Mouse (Mus musculus) midbrain, postnatal 0 days (tissue): Measurements from ENCODE around the gene Auh. TPM values are rescaled to one million over a fixed set of nuclear protein-coding genes. Genes with fewer than 3 reads are reported as not detected.

Experiments used
- ATAC-seq: fragments of 200-750 bp; cut with Nextera tagmentation; 2 replicates; pipeline ENCODE4 v1.8.0; 2017; ENCODE audit warnings: moderate number of reproducible peaks, mild to moderate bottlenecking, moderate TSS enrichment, moderate library complexity; ENCODE audit not compliant: low FRiP score
- DNase-seq: peaks from one replicate; pipeline ENCODE4 v3.0.0-alpha.2; 2015; ENCODE audit warnings: low spot score
- H3K27ac ChIP-seq: fragments of 300-500 bp; sonication (generic); 2 replicates; pipeline ENCODE4 v1.5.1; 2014; ENCODE audit warnings: low read depth, mild to moderate bottlenecking, low read length, mixed read lengths
- H3K27me3 ChIP-seq: fragments of 300-500 bp; sonication (generic); 2 replicates; pipeline ENCODE4 v1.6.1; 2014; ENCODE audit warnings: low read length, control low read depth, mixed read lengths; ENCODE audit not compliant: insufficient read depth
- H3K36me3 ChIP-seq: fragments of 300-500 bp; sonication (generic); 2 replicates; pipeline ENCODE4 v1.6.1; 2014; ENCODE audit warnings: low read length, control low read depth, mixed read lengths; ENCODE audit not compliant: insufficient read depth
- H3K4me1 ChIP-seq: fragments of 300-500 bp; sonication (generic); 2 replicates; pipeline ENCODE4 v1.6.1; 2014; ENCODE audit warnings: mild to moderate bottlenecking, control low read depth, antibody characterized with exemption, low read length, mixed read lengths; ENCODE audit not compliant: insufficient read depth
- H3K4me2 ChIP-seq: fragments of 300-500 bp; sonication (generic); 2 replicates; pipeline ENCODE4 v1.6.1; 2014; ENCODE audit warnings: low read depth, mild to moderate bottlenecking, low read length, mixed read lengths; ENCODE audit not compliant: poor library complexity, severe bottlenecking
- H3K4me3 ChIP-seq: fragments of 300-500 bp; sonication (generic); 2 replicates; pipeline ENCODE4 v1.5.1; 2014; ENCODE audit warnings: low read depth, mild to moderate bottlenecking, low read length, moderate library complexity
- H3K9ac ChIP-seq: fragments of 300-500 bp; sonication (generic); replicated peaks from 2 replicates; pipeline ENCODE4 v1.6.1; 2014; ENCODE audit warnings: mild to moderate bottlenecking, low read length, moderate library complexity, mixed read lengths; ENCODE audit not compliant: poor library complexity, severe bottlenecking
- H3K9me3 ChIP-seq: fragments of 300-500 bp; sonication (generic); 2 replicates; pipeline ENCODE4 v1.6.1; 2016; ENCODE audit warnings: low read length, control low read depth
- CTCF ChIP-seq: IDR thresholded peaks from 2 replicates; pipeline ENCODE4 v1.5.1; 2016; ENCODE audit warnings: antibody characterized with exemption, mild to moderate bottlenecking
- WGBS: fragments of 180-500 bp; shearing (Covaris S2); extraction: QIAGEN DNeasy Blood & Tissue Kit; methylation state at CpG from one replicate; pipeline ENCODE4 v1.1.7; 2014; 5-methylcytosine and 5-hydroxymethylcytosine counted together
- polyA plus RNA-seq: library from polyadenylated mRNA; unstranded; fragments of >200 nt; fragmentation: Nextera tagmentation; extraction: Ambion mirVana; gene quantifications from 2 replicates; pipeline ENCODE4 v1.2.1, GENCODE M21; 2015
- total RNA-seq: library from RNA; depleted of rRNA; stranded (reverse); fragments of >200 nt; gene quantifications from 2 replicates; pipeline ENCODE4 v1.2.3, GENCODE M21; 2014; rRNA removed

Gene Auh
- total RNA-seq, result 33.7 and 53.9 TPM in 2 replicates
- polyA plus RNA-seq, result 55.9 and 59.6 TPM in 2 replicates

DNA sequence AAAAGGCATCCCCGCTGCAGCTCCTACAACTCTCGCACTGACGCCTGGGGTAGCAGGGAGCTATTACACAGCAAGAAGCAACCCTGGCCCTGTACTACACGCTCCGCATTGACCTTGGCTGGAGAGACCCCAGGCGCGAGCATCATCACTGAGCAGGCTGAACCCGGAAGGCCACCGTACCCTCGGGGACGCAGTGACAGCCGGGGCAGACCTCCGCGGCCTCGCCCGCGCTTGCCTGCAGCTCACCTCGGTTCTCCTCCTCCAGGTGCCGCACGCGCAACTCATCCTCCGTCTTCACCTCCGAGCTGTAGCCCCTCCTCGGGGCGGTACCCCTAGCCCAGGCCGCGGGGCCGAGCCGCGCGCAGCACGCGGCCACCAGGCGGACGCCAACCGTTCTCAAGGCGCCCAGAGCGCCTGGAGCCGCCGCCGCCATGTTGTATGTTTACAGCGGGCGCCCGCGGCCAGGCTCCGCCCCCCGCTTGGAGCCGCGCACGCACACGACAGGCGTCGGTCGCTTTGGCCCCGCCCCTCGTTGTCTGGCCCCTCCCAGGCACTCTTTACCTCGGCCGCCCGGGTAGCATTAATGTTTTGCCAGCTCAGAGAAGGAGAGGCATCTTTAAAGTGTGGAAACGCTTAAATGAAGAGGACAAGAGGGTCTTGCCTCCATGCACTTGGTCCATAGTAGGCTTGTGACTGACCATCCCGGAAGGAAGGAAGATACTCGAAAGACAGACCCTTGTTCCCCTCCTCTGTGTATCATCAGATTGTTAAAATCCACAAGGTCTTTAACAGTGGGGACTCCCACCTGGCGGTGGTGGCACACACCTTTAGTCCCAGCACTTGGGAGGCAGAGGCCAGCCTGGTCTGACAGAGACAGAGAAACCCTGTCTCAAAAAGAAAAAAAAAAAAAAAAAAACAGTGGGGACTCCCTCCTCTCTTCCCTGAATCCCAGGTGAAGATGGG is at the start of gene Auh:
Gene Auh, minus strand, starts transcription at position 473 of the 963 bp plus-strand sequence.
- TF ChIP-seq CTCF, result peak; percentile 49
- peak within 1 kb of the TSS; percentile 66 for H3K27ac ChIP-seq
- peak; percentile 95 for ATAC-seq
- peak within 1 kb of the TSS; percentile 69 for H3K9ac ChIP-seq
- peak; percentile 93 for DNase-seq
- peak within 1 kb of the TSS; percentile 63 for H3K4me2 ChIP-seq
- no peaks in the 10 kb centered on the region for H3K27me3 ChIP-seq
- H3K4me3 ChIP-seq, result peak within 1 kb of the TSS; percentile 81
- H3K9me3 ChIP-seq, result no peaks in the 10 kb centered on the region
- peaks cover 11% of the 10 kb centered on the region; the same call in 1 of the 2 replicates for H3K4me1 ChIP-seq
- WGBS, result 1% methylated on average over 62 of the region's 63 CpGs
- H3K36me3 ChIP-seq, result no peaks in the 10 kb centered on the region

DNA sequence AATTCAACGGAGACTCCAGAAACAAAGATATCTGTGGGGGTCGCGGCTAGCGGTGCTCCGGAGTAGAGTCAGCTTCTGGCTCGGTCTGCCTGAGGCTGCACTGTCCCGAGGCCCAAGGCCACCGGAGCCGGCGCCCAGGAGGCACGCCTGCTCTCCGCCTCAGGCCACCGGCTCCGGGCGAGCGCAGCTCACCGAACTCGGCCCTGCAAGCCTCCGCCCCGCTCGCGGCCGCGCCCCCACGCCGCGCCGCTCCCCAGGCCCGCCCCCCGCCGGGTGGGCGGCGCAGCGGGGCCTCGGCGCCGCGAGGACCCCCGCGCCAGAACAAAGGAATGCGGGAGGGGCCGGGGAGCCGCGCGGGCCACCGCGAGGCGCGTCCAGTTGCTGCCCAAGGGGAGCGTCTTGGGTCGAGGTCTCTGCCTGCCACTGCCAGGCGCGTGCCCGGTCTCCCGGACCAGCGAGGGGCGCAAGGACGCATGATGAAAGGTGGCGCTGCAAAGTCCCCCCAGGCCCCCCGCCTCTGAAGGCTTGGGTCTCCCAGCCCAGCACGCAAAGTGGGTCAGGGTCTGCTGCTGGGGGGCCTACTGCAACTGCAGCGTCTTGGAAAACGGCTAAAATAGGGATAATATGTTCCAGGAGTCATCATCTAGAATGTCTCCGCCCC is 49.0 kb upstream of the Auh start:
- DNase-seq (peak; percentile 44), ATAC-seq (no peak)
- peak overlapping the region; percentile 91 for H3K27ac ChIP-seq
- under 1% methylated on average over 55 of the region's 64 CpGs for WGBS
- H3K4me3 ChIP-seq, result peak overlapping the region; percentile 62
- TF ChIP-seq CTCF, result no peak
- peaks cover 11% of the 10 kb centered on the region; the same call in 1 of the 2 replicates for H3K4me1 ChIP-seq
- peak overlapping the region; percentile 90 for H3K9ac ChIP-seq
- no peaks in the 10 kb centered on the region for H3K36me3 ChIP-seq
- H3K27me3 ChIP-seq, result no peaks in the 10 kb centered on the region
- peak overlapping the region; percentile 97 for H3K4me2 ChIP-seq
- H3K9me3 ChIP-seq, result no peaks in the 10 kb centered on the region

DNA sequence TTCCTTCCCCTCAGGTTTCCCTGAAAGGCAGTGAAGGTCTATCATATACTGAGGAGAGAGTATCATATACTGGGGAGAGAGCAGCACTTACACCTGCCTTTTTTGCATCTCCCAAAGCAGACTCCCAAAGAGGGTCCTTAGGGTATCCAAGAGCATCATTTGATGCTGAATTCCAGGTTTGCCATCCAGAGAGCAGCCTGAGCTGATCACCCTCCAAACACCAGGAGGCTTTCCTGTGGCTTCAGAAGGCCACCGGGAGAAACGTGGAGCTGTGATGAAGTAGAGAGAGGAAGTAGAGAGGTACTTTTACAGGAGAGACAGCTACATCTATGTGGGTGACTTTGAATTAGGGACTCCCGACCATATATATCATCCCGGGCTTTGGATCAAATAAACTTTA is 48.3 kb upstream of the Auh start:
- DNase-seq (no peak), ATAC-seq (no peak)
- peak overlapping the region; percentile 34; the same call in 1 of the 2 replicates for H3K27ac ChIP-seq
- H3K9me3 ChIP-seq, result no peaks in the 10 kb centered on the region
- no peak for TF ChIP-seq CTCF
- H3K4me2 ChIP-seq, result peak overlapping the region; percentile 97
- H3K4me1 ChIP-seq, result peaks cover 11% of the 10 kb centered on the region; the same call in 1 of the 2 replicates
- no peaks in the 10 kb centered on the region for H3K27me3 ChIP-seq
- peak overlapping the region; percentile 90 for H3K9ac ChIP-seq
- 9% methylated on average over 4 of the region's 4 CpGs for WGBS
- H3K36me3 ChIP-seq, result no peaks in the 10 kb centered on the region
- peak overlapping the region; percentile 62 for H3K4me3 ChIP-seq

- H3K27me3 ChIP-seq, result no peaks in the 10 kb centered on the region
- ATAC-seq (no peak), DNase-seq (no peak)
- peaks cover 11% of the 10 kb centered on the region; the same call in 1 of the 2 replicates for H3K4me1 ChIP-seq
- no peaks in the 10 kb centered on the region for H3K9me3 ChIP-seq
- H3K4me3 ChIP-seq, result peak overlapping the region; percentile 62; the same call in 1 of the 2 replicates
- TF ChIP-seq CTCF, result no peak
- H3K4me2 ChIP-seq, result peak overlapping the region; percentile 97
- H3K27ac ChIP-seq, result no peak overlapping the region
- H3K9ac ChIP-seq, result 0 out of 2 replicates have a peak overlapping the region, but pooled peaks have one; percentile 90
- WGBS, result 84% methylated on average over 9 of the region's 9 CpGs
- H3K36me3 ChIP-seq, result no peaks in the 10 kb centered on the region
Measured at GRCm38 (mm10) chr13:52977221-52977609, 47.7 kb upstream of the Auh start.

- Histone ChIP-seq H3K4me3 (peak overlapping the region; percentile 62; the same call in 1 of the 2 replicates), H3K9ac (0 out of 2 replicates have a peak overlapping the region, but pooled peaks have one; percentile 90)
Measured at GRCm38 (mm10) chr13:52976510-52977220, 47.2 kb upstream of the Auh start.

More at GRCm38 (mm10) chr13:52976510-52977220, 47.2 kb upstream of the Auh start:
- 39% methylated on average over 16 of the region's 16 CpGs for WGBS
- Histone ChIP-seq H3K27me3 (no peaks in the 10 kb centered on the region), H3K36me3 (no peaks in the 10 kb centered on the region), H3K4me2 (peak overlapping the region; percentile 97), H3K27ac (no peak overlapping the region), H3K4me1 (peaks cover 11% of the 10 kb centered on the region; the same call in 1 of the 2 replicates), H3K9me3 (no peaks in the 10 kb centered on the region)
- ATAC-seq (no peak), DNase-seq (peak; percentile 13)
- no peak for TF ChIP-seq CTCF
